Mouse (Mus musculus): ENCODE results near the gene Ache. TPM values are rescaled to one million over a fixed set of nuclear protein-coding genes. Genes with fewer than 3 reads are reported as not detected.
A peak's percentile ranks its signal among the peaks of the same experiment; 100 is the strongest.
"Not testable (repeated sequence)": the region's sequence is repeated elsewhere in the genome, so short reads cannot be mapped to it uniquely, and the experiment has no call there.

The Ache gene
- polyA plus RNA-seq (2015; fragmentation: Nextera tagmentation; extraction: Ambion mirVana) = 9.8 and 12.3 TPM in 2 replicates

DNA sequence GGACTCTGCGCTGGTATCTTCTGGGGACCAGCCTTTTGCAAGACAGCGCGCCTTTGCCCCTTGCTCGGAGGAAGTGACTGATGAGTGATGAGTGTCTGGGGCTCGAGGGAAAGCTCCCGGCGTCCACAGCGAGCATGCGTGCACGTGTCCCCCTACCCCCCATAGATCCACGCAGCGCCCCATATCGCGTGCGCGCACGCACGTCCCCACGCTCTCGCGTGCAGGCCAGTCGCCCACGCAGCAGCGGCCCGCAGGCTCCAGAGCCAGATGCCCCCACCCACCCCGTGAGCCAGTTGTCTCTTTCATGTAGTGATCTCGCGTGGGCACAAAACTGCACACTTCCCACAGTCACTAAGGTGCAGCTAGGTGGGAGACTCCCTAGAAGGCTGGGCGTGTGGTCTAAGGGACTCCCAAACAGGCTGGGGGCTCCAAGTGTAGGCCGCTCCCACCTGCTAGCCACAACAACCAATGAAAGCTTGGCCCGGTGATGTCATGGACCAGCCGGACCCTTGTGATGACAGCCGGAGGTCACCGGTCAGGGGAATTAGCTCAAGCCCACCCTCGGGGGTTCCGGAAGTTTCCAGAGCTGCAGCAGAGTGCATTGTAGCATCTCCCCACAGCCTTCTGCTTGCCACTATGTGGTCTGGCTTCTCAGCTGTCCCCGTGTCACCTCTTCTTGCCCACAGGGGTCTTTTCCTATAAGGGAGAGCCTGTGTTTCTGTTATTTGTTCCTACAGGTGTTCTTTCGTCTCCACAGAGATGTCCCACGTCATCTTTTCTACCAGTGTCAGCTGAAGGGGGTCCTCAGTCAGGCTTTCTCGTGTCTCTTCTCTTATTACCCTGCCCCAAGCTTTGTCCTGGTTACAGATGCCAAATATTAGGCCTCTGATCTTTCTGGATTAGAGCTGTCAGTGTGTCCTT is at the start of gene Ache:
Gene Ache, plus strand, starts transcription at position 488 of the 921 bp plus-strand sequence.
- ATAC-seq (ENCODE audit: insufficient read depth, low FRiP score, low read depth) = no peak
- H3K27ac ChIP-seq = no peak within 1 kb of the TSS
- WGBS = 3% methylated on average over 40 of the region's 40 CpGs

DNA sequence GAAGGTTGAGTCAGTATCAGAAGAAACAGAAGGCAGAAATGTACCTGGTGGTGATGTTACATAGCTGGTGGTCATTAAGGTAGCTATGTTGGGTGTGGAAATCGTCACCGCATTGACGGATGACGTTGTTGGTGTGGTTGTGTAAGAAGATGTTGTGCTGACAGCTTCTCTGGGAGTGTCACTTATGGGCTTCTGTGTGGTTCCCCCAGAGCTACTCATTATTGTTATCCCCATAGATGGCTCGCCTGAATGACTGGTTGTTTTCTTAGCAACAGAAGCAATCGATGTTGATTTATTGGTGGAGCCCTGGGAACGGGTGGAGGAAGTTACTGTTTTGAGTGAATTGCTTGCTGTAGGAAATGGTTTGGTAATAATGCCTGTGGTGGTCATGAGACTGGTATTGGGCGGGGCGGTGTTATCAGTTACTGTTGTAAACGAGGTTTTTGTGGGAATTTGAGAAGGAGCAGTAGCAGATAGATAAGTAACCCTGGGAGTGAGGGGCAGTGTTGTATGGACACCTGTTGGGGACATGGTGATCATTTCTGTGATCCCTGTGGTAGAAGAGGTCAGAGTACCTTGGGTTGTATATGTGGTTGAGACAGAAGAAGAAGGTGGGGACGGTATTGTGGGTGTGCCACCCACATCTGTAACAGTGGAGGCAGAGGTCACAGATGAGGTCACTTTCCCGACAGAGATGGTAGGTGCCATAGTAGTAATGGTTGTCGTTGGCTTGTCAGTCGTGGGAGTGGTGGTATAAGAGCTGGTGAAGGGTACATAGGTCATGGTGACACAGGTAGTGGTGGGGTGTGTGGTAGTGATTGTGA is 23.2 kb upstream of the Ache start:
- no peak overlapping the region for H3K4me2 ChIP-seq
- WGBS = 63% methylated on average over 14 of the region's 14 CpGs
- no peaks in the 10 kb centered on the region for H3K4me1 ChIP-seq
- no peak overlapping the region for H3K9ac ChIP-seq
- no peaks in the 10 kb centered on the region for H3K27me3 ChIP-seq (replicated peaks)
- no peaks in the 10 kb centered on the region for H3K36me3 ChIP-seq
- H3K9me3 ChIP-seq = no peaks in the 10 kb centered on the region
- H3K4me3 ChIP-seq (replicated peaks) = no peak overlapping the region
- no peak for ATAC-seq (ENCODE audit: insufficient read depth, low FRiP score, low read depth)
- H3K27ac ChIP-seq = no peak overlapping the region

More for the DNA sequence above, at the start of gene Ache:
- Histone ChIP-seq H3K36me3 (no peaks in the 10 kb centered on the region), H3K4me2 (peak within 1 kb of the TSS; percentile 69), H3K27me3 (replicated peaks) (peaks cover 33% of the 10 kb centered on the region), H3K4me1 (peaks cover 25% of the 10 kb centered on the region), H3K4me3 (replicated peaks) (peak within 1 kb of the TSS; percentile 43), H3K9me3 (no peaks in the 10 kb centered on the region), H3K9ac (peak within 1 kb of the TSS; percentile 26)

DNA sequence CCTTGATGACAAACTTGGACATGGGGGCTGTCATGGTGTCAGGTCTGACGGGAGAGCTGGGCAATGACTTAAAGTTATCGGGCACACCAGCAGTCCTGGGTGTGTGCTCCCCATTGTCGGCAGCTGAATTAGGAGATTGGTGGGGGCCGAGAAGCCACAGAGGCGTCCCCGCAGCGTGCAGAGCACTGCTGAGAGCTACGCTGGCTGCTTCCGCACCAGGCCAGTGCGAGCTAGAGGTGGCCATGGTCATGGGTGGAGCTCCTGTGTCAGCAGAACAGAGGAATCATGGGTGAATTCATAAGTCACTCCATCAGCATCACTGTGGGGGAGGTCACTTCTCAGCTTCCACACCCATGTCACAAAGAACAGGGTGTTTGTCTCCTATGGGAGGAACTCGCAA is 22.5 kb upstream of the Ache start:
- H3K9ac ChIP-seq = no peak overlapping the region
- H3K4me1 ChIP-seq = no peaks in the 10 kb centered on the region
- H3K36me3 ChIP-seq = no peaks in the 10 kb centered on the region
- no peak overlapping the region for H3K4me3 ChIP-seq (replicated peaks)
- WGBS = 87% methylated on average over 11 of the region's 11 CpGs
- H3K27ac ChIP-seq = no peak overlapping the region
- H3K27me3 ChIP-seq (replicated peaks) = no peaks in the 10 kb centered on the region
- no peak for ATAC-seq (ENCODE audit: insufficient read depth, low FRiP score, low read depth)
- H3K4me2 ChIP-seq = no peak overlapping the region
- no peaks in the 10 kb centered on the region for H3K9me3 ChIP-seq

DNA sequence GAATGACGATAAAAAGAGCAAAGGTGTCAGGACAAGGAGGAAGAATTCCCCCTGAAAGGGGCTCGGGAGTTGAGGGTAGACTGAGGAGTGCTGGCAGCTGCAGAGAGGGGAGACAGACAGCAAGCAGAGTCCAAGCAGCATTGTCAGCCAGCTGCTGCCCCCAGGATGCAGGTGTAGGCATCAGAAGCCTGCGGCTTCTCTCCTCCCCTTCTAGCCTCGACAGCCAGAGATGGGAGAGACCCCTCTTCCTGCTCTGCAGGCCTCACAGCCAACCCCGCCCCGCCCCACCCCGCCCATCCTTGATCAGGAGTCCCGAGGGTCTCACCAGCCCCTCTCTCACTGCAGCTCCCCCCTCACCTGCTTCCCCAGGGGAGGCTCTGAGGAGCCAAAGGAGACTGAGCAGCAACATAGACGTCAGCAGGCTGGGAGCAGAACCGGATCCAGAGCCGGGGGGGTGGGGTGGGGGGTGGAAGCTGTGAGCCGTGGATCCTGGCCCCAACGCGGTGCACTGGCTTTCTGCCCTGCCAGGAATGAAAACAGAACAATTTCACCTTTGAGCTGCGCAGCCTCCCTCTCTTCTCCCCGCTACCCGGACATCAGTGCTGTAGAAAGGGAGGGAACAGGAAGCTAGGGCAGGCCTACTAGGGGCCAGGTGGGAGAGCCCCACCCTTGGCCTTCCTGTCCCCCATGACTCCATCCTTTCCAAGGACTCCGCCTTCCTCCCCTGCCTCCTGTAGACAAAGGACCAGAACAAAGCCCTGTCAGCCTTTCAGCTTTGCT is 19.0 kb upstream of the Ache start:
- no peak overlapping the region for H3K9ac ChIP-seq
- peak overlapping the region; percentile 40 for H3K4me2 ChIP-seq
- no peaks in the 10 kb centered on the region for H3K27me3 ChIP-seq (replicated peaks)
- no peaks in the 10 kb centered on the region for H3K9me3 ChIP-seq
- H3K27ac ChIP-seq = no peak overlapping the region
- WGBS = 21% methylated on average over 18 of the region's 18 CpGs
- H3K36me3 ChIP-seq = no peaks in the 10 kb centered on the region
- H3K4me3 ChIP-seq (replicated peaks) = peak overlapping the region; percentile 9; the same call in 1 of the 2 replicates
- peak; percentile 27; the same call in 1 of the 2 replicates for ATAC-seq (ENCODE audit: insufficient read depth, low FRiP score, low read depth)
- no peaks in the 10 kb centered on the region for H3K4me1 ChIP-seq

DNA sequence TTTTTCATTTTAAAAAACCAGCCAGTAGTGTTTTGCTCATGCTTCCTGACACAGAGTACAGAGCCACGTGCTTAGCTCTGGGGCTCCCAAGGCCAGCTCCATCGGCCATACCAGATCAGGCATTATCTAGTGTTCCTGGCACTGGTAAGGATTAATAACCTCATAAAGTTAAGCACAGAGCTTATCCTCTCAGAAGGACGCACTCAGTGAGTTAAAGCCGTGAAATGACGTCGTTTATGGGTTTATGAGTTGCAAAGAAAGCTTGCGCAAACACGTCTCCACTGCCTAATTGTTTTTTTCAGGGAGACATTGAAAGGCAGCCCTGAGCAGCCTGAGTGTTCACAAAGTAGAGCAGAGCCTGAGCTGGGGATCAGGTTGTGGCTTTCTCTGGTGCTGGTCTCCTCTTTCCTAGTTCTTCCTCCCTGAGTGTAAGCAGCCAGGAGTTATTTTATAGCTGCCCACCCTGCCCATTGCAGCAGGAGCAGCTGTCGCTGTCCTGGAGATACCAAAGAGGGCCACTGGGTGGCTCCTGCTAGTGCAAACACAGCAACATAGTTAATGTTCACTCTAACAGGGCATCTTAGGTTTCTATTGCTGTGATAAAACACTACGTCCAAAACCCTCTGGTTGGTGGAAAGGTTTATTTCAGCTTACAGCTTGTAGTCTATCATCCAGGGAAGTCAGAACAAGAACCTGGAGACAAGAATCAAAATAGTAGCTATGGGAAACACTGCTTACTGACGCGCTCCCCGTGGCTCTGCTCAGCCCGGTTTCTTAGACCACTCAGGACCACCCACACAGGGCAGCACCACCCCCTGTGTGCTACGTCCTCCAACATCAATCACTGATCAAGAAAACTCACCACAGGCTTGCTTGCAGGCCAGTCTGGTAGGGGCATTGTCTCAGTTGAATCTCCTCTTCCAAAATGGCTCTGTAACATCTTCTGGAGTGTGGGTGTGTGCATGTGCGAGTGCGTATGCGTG is 9.7 kb upstream of the Ache start:
- H3K36me3 ChIP-seq = no peaks in the 10 kb centered on the region
- H3K9ac ChIP-seq = no peak overlapping the region
- 37% methylated on average over 18 of the region's 18 CpGs for WGBS
- H3K27me3 ChIP-seq (replicated peaks) = no peaks in the 10 kb centered on the region
- H3K4me1 ChIP-seq = 0 out of 2 replicates have a peak, but pooled peaks cover 3% of the 10 kb centered on the region
- no peaks in the 10 kb centered on the region for H3K9me3 ChIP-seq
- H3K4me2 ChIP-seq = peak overlapping the region; percentile 11; the same call in 1 of the 2 replicates
- peak overlapping the region; percentile 49 for H3K27ac ChIP-seq
- H3K4me3 ChIP-seq (replicated peaks) = no peak overlapping the region
- peak; percentile 60; the same call in 1 of the 2 replicates for ATAC-seq (ENCODE audit: insufficient read depth, low FRiP score, low read depth)

DNA sequence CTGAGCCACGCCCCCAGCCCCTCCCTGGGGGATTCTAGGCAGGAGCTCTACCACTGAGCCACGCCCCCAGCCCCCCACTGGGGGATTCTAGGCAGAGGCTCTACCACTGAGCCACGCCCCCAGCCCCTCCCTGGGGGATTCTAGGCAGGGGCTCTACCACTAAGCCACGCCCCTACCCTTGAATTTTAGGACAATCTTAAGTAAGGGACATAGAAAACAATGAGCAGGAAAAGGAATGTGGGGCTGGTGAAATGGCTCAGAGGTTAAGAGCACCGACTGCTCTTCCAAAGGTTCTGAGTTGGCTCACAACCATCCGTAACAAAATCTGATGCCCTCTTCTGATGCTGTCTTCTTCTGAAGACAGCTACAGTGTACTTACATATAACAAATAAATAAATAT is 2.9 kb upstream of the Ache start:
- WGBS = 82% methylated on average over 6 of the region's 6 CpGs
- not testable (repeated sequence) for H3K4me3 ChIP-seq (replicated peaks); H3K36me3 ChIP-seq; H3K4me2 ChIP-seq; ATAC-seq (ENCODE audit: insufficient read depth, low FRiP score, low read depth); H3K9ac ChIP-seq; H3K27ac ChIP-seq; H3K9me3 ChIP-seq
- Histone ChIP-seq H3K4me1 (peaks cover 23% of the 10 kb centered on the region), H3K27me3 (replicated peaks) (peaks cover 21% of the 10 kb centered on the region)

DNA sequence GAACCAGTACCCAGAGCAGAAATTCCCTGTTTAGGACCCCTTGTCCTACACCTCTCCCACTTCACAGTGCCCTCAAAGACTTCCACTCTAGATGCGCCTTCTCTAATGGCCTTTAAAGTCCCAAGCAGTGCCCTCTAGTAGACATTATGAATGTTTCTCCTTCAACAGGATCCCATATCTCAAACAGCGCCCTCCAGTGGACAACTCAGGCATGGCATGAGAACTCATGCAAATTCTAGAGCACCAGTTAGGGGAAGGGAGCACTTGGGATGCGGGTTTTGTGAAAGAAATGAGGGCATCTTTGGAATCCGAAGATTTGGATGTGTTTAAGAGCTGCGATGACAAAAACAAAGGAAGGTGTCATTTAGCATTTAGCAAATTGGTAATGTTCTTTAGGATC is 2.3 kb upstream of the Ache start:
- peaks cover 25% of the 10 kb centered on the region for H3K4me1 ChIP-seq
- no peaks in the 10 kb centered on the region for H3K36me3 ChIP-seq
- H3K9ac ChIP-seq = no peak overlapping the region
- no peak overlapping the region for H3K4me2 ChIP-seq
- H3K27ac ChIP-seq = no peak overlapping the region
- WGBS = 65% methylated on average over 5 of the region's 5 CpGs
- H3K27me3 ChIP-seq (replicated peaks) = peaks cover 26% of the 10 kb centered on the region
- no peak overlapping the region for H3K4me3 ChIP-seq (replicated peaks)
- ATAC-seq (ENCODE audit: insufficient read depth, low FRiP score, low read depth) = no peak
- H3K9me3 ChIP-seq = no peaks in the 10 kb centered on the region

DNA sequence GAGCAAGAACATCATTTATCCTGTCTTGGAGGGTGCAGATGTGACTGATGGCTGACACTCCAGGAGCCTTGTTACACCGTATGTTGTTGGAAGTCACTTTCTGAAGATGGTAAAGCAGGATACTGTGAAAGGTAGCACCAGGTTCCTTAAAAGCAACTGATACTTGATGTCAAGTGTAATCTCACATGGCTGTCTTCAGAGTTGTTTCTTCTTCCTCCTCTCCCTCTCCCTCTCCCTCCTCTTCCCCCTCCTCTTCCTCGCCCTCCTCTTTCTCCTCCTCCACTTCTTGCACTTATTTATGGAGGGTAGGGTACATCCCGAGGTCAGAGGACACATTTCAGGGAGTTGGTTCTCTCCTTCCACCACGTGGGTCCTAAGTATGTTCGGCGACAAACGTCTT is 1.3 kb upstream of the Ache start:
- H3K4me2 ChIP-seq = no peak overlapping the region
- no peak overlapping the region for H3K9ac ChIP-seq
- WGBS = 30% methylated on average over 7 of the region's 7 CpGs
- H3K27me3 ChIP-seq (replicated peaks) = peaks cover 33% of the 10 kb centered on the region
- peaks cover 25% of the 10 kb centered on the region for H3K4me1 ChIP-seq
- no peak for ATAC-seq (ENCODE audit: insufficient read depth, low FRiP score, low read depth)
- H3K27ac ChIP-seq = no peak overlapping the region
- H3K36me3 ChIP-seq = no peaks in the 10 kb centered on the region
- H3K9me3 ChIP-seq = no peaks in the 10 kb centered on the region
- no peak overlapping the region for H3K4me3 ChIP-seq (replicated peaks)

DNA sequence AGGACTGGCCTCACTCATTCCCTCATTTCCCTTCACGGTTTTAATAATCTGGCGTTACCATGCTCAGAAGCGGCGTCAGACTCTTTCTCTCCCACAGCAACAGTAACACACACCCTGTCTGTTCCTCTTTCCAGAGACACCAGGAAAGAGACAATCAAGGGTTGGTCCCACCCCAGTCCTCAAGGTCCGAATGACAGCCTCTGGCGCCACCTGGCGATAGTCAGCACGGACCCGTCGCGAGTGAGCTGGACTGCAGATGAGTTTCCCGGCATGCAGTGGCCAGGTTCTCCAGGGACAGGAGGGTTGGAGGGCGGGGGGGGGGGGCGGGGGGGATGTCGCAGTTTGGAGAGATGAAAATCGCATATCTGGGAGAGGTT is 676 bp upstream of the Ache start:
- WGBS = under 1% methylated on average over 16 of the region's 16 CpGs
- ATAC-seq (ENCODE audit: insufficient read depth, low FRiP score, low read depth) = no peak
- no peaks in the 10 kb centered on the region for H3K9me3 ChIP-seq
- H3K4me3 ChIP-seq (replicated peaks) = peak overlapping the region; percentile 35
- no peaks in the 10 kb centered on the region for H3K36me3 ChIP-seq
- H3K9ac ChIP-seq = no peak overlapping the region
- peaks cover 25% of the 10 kb centered on the region for H3K4me1 ChIP-seq
- no peak overlapping the region for H3K27ac ChIP-seq
- peaks cover 33% of the 10 kb centered on the region for H3K27me3 ChIP-seq (replicated peaks)
- peak overlapping the region; percentile 69 for H3K4me2 ChIP-seq

DNA sequence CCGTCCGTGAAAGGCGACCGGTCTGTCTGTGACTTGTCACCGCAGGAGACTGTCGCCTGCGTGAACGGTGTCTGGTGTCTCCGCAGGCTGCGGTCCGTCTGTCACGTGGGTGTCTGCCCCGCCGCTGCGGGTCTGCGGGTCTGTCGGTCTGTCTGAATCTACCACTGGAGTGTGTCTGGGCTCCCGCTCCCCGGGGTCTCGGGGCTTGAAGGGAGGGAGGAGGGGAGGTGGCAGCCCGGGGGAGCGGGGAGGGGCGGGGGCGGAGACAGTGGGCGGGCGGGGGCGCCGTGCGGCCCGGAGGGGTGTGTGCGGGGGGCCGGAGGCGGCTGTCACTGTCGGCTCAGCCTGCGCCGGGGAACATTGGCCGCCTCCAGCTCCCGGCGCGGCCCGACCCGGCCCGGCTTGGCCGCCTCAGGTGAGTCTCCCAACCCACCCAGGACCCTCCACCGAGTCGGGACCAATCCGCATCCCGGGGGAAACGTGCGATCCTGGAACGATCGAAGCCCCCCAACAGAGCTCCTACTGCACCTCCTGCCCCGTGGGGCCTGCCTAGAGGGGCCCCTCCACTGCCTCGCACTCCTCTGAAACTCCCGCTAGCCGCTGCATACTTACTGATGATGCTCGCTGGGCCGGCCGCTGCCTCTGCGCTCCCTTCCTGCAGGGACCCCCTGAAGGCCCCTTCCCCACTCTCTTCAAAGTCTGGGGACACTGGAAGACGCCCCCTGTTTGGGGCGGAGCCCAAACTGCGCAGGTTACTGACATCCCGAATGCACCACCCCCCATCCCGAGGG is 829 bp downstream of the Ache start:
- H3K4me3 ChIP-seq (replicated peaks) = peak overlapping the region; percentile 43
- no peaks in the 10 kb centered on the region for H3K9me3 ChIP-seq
- no peak overlapping the region for H3K27ac ChIP-seq
- H3K4me2 ChIP-seq = peak overlapping the region; percentile 69
- ATAC-seq (ENCODE audit: insufficient read depth, low FRiP score, low read depth) = no peak
- peaks cover 28% of the 10 kb centered on the region for H3K4me1 ChIP-seq
- peaks cover 33% of the 10 kb centered on the region for H3K27me3 ChIP-seq (replicated peaks)
- peak overlapping the region; percentile 26 for H3K9ac ChIP-seq
- no peaks in the 10 kb centered on the region for H3K36me3 ChIP-seq
- under 1% methylated on average over 61 of the region's 65 CpGs for WGBS
